Comparison of ENCODE assay signal across 8 mouse cellular contexts in genomic region chr2:122636686-122637085, GRCm38 (mm10). TPM values are rescaled to one million over a fixed set of nuclear protein-coding genes. Genes with fewer than 3 reads are reported as not detected.
DNase-seq lines count a peak whose midpoint lies in the region; ATAC-seq and TF ChIP-seq lines count a peak whose summit lies in the region.

Gene AA467197 (plus strand): TSS chr2:122636986.

- H3K27ac ChIP-seq in lung, embryonic 16.5 days (ENCODE audit: low read length) = no peak within 1 kb of the TSS
- H3K27ac ChIP-seq in forebrain, embryonic 13.5 days = no peak within 1 kb of the TSS
- H3K27ac ChIP-seq in limb, embryonic 14.5 days (replicated peaks; ENCODE audit: low read depth, low read length) = no peak within 1 kb of the TSS
- H3K27ac ChIP-seq in olfactory bulb, adult 2 months (ENCODE audit: insufficient read depth, low read depth, low read length) = no peak within 1 kb of the TSS

- peak within 1 kb of the TSS; percentile 46; the same call in 1 of the 2 replicates for H3K9ac ChIP-seq in lung, embryonic 16.5 days (ENCODE audit: low read length)
- H3K9ac ChIP-seq in forebrain, embryonic 13.5 days = peak within 1 kb of the TSS; percentile 56; the same call in 1 of the 2 replicates
- no peak within 1 kb of the TSS for H3K9ac ChIP-seq in limb, embryonic 14.5 days (ENCODE audit: low read depth, low read length, severe bottlenecking)

- no peak for TF ChIP-seq POLR2A in limb, embryonic 14.5 days (IDR thresholded peaks at IDR 0.05; ENCODE audit: borderline replicate concordance, extremely low read depth, insufficient read depth, insufficient read length)
- no peak for TF ChIP-seq POLR2A in olfactory bulb, adult 2 months (IDR thresholded peaks at IDR 0.05; ENCODE audit: insufficient read depth, low read depth, low read length)

- peak within 1 kb of the TSS; percentile 50 for H3K4me3 ChIP-seq in lung, embryonic 16.5 days (ENCODE audit: low read length)
- peak within 1 kb of the TSS; percentile 44 for H3K4me3 ChIP-seq in forebrain, embryonic 13.5 days
- H3K4me3 ChIP-seq in limb, embryonic 14.5 days (replicated peaks; ENCODE audit: low read length) = peak within 1 kb of the TSS; percentile 37
- peak within 1 kb of the TSS; percentile 41 for H3K4me3 ChIP-seq in olfactory bulb, adult 2 months (ENCODE audit: insufficient read depth, low read depth, low read length)

- DNase-seq in lung, postnatal 4 days = no peak
- DNase-seq in limb, embryonic 14.5 days (ENCODE audit: low spot score) = no peak
- DNase-seq in retina, postnatal 1 day = no peak
- DNase-seq in gastrocnemius, postnatal 25 days = no peak

- H3K36me3 ChIP-seq in lung, embryonic 16.5 days (ENCODE audit: control insufficient read depth, insufficient read depth, low read length) = peaks cover 2% of the 10 kb centered on the region; the same call in 1 of the 2 replicates
- H3K36me3 ChIP-seq in forebrain, embryonic 13.5 days (ENCODE audit: poor library complexity, severe bottlenecking) = peaks cover 20% of the 10 kb centered on the region
- peaks cover 17% of the 10 kb centered on the region for H3K36me3 ChIP-seq in limb, embryonic 14.5 days (ENCODE audit: control insufficient read depth, insufficient read depth, low read length)

- no peak for ATAC-seq in lung, embryonic 16.5 days (ENCODE audit: low read depth)
- ATAC-seq in forebrain, embryonic 13.5 days = no peak
- no peak for ATAC-seq in limb, embryonic 14.5 days (ENCODE audit: low FRiP score, low read depth)
- ATAC-seq in cerebellum, adult (ENCODE audit: insufficient number of reproducible peaks, low FRiP score, low TSS enrichment) = no peak

- no peak for TF ChIP-seq CTCF in olfactory bulb, adult 2 months (IDR thresholded peaks at IDR 0.05; ENCODE audit: insufficient read depth, low read depth, low read length)

- H3K4me1 ChIP-seq in lung, embryonic 16.5 days (replicated peaks; ENCODE audit: control insufficient read depth, insufficient read depth, low read length) = peaks cover 5% of the 10 kb centered on the region
- peaks cover 15% of the 10 kb centered on the region for H3K4me1 ChIP-seq in forebrain, embryonic 13.5 days
- peaks cover 9% of the 10 kb centered on the region for H3K4me1 ChIP-seq in limb, embryonic 14.5 days (ENCODE audit: control insufficient read depth, insufficient read depth, low read length)
- peaks cover 4% of the 10 kb centered on the region; the same call in 1 of the 2 replicates for H3K4me1 ChIP-seq in olfactory bulb, adult 2 months (ENCODE audit: control insufficient read depth, insufficient read depth, low read length)

- H3K27me3 ChIP-seq in lung, embryonic 16.5 days (ENCODE audit: control insufficient read depth, insufficient read depth, low read depth, low read length) = no peaks in the 10 kb centered on the region; the same call in 1 of the 2 replicates
- peaks cover 13% of the 10 kb centered on the region; the same call in 1 of the 2 replicates for H3K27me3 ChIP-seq in forebrain, embryonic 13.5 days
- H3K27me3 ChIP-seq in limb, embryonic 14.5 days (ENCODE audit: control insufficient read depth, insufficient read depth, low read length) = peaks cover 18% of the 10 kb centered on the region; the same call in 1 of the 2 replicates

- peak within 1 kb of the TSS; percentile 77 for H3K4me2 ChIP-seq in lung, embryonic 16.5 days (ENCODE audit: low read depth, low read length)
- peak within 1 kb of the TSS; percentile 76 for H3K4me2 ChIP-seq in forebrain, embryonic 13.5 days
- H3K4me2 ChIP-seq in limb, embryonic 14.5 days (replicated peaks; ENCODE audit: low read depth, low read length, severe bottlenecking) = peak within 1 kb of the TSS; percentile 65

- 53% methylated on average over 3 of the region's 3 CpGs for WGBS in lung, embryonic 16.5 days
- 78% methylated on average over 3 of the region's 3 CpGs for WGBS in forebrain, embryonic 13.5 days
- WGBS in limb, embryonic 14.5 days = 49% methylated on average over 3 of the region's 3 CpGs
- whole genome bisulfite sequencing in olfactory bulb, adult 2 months = 75% methylated on average over 3 of the region's 3 CpGs

- no peaks in the 10 kb centered on the region for H3K9me3 ChIP-seq in lung, embryonic 16.5 days (ENCODE audit: control insufficient read depth, low read length)
- no peaks in the 10 kb centered on the region for H3K9me3 ChIP-seq in forebrain, embryonic 13.5 days (replicated peaks)
- H3K9me3 ChIP-seq in limb, embryonic 14.5 days (ENCODE audit: control insufficient read depth, low read length) = no peaks in the 10 kb centered on the region

RNA-seq across cellular contexts. Expression of gene AA467197, which starts in this region (rescaled TPM):
- 0.53 and 1.1 TPM in 2 replicates for polyA plus RNA-seq in lung, embryonic 16.5 days (2015; fragmentation: Nextera tagmentation; extraction: Ambion mirVana)
- 0.60 TPM in 1 of 2 replicates, not detected in the other for polyA plus RNA-seq in forebrain, embryonic 13.5 days (2015; fragmentation: Nextera tagmentation; extraction: Ambion mirVana)
- 0.30 and 0.55 TPM in 2 replicates for polyA plus RNA-seq in limb, embryonic 14.5 days (2012; rRNA removed)
- 0.26 TPM in 1 of 2 replicates, not detected in the other for polyA plus RNA-seq in limb, embryonic 14.5 days (2014; fragmentation: Nextera tagmentation; extraction: Ambion mirVana)
- polyA plus RNA-seq in olfactory bulb, adult 2 months (2012; ENCODE audit: insufficient read depth, insufficient read length, low replicate concordance, missing spikeins) = not detected in 2 replicates
- total RNA-seq in gastrocnemius, postnatal 25 days (2021) = not detected
